Mouse (Mus musculus): Measurements from ENCODE around the gene Gm43552.
"Not testable (repeated sequence)": the region's sequence is repeated elsewhere in the genome, so short reads cannot be mapped to it uniquely, and the experiment has no call there.

Gm43552 gene

GRCm38 (mm10) chr5:65491767-65492715, 592 bp downstream of the Gm43552 start:
- DNase-seq (ENCODE audit: low spot score in 2 of 2): peak; percentile 78 to 83

- DNase-seq (ENCODE audit: low spot score in 2 of 2): peak in 1 of 2 experiments; percentile 30
These were observed 2.8 kb downstream of the Gm43552 start for GRCm38 (mm10) chr5:65489830-65490229.

GRCm38 (mm10) chr5:65488725-65489124, 3.9 kb downstream of the Gm43552 start:
- DNase-seq (ENCODE audit: low spot score in 2 of 2): peak; percentile 22 to 40

- peak; percentile 55 to 60 for DNase-seq (ENCODE audit: low spot score in 2 of 2)
These were observed 5.3 kb downstream of the Gm43552 start for GRCm38 (mm10) chr5:65487381-65487780.

GRCm38 (mm10) chr5:65486514-65486913, 6.1 kb downstream of the Gm43552 start:
- peak; percentile 31 to 50 for DNase-seq (ENCODE audit: low spot score in 2 of 2)

GRCm38 (mm10) chr5:65482996-65483395, 9.6 kb downstream of the Gm43552 start:
- no peak for DNase-seq (ENCODE audit: low spot score in 2 of 2)

- peak; percentile 27 to 48 for DNase-seq (ENCODE audit: low spot score in 2 of 2)
These were observed 12.1 kb downstream of the Gm43552 start for GRCm38 (mm10) chr5:65480511-65480910.

GRCm38 (mm10) chr5:65479681-65480445, 12.8 kb downstream of the Gm43552 start:
- no peak for DNase-seq (ENCODE audit: low spot score in 2 of 2)

- DNase-seq (ENCODE audit: low spot score in 2 of 2): peak; percentile 50 to 55
These were observed 14.4 kb downstream of the Gm43552 start for GRCm38 (mm10) chr5:65478224-65478623.

GRCm38 (mm10) chr5:65476739-65477138, 15.9 kb downstream of the Gm43552 start:
- not testable (repeated sequence) for DNase-seq (ENCODE audit: low spot score in 2 of 2)

- peak; percentile 46 to 65 for DNase-seq (ENCODE audit: low spot score in 2 of 2)
These were observed 16.8 kb downstream of the Gm43552 start for GRCm38 (mm10) chr5:65475806-65476205.

GRCm38 (mm10) chr5:65469766-65470165, 22.9 kb downstream of the Gm43552 start:
- no peak for DNase-seq (ENCODE audit: low spot score in 2 of 2)

- DNase-seq (ENCODE audit: low spot score in 2 of 2): no peak
These were observed 25.7 kb downstream of the Gm43552 start for GRCm38 (mm10) chr5:65466911-65467310.

- no peak for DNase-seq (ENCODE audit: low spot score in 2 of 2)
These were observed 32.3 kb downstream of the Gm43552 start for GRCm38 (mm10) chr5:65460361-65460760.

GRCm38 (mm10) chr5:65459454-65459853, 33.2 kb downstream of the Gm43552 start:
- DNase-seq (ENCODE audit: low spot score in 2 of 2): no peak

GRCm38 (mm10) chr5:65457846-65458245, 34.8 kb downstream of the Gm43552 start:
- DNase-seq (ENCODE audit: low spot score in 2 of 2): no peak

- no peak for DNase-seq (ENCODE audit: low spot score in 2 of 2)
These were observed 35.4 kb downstream of the Gm43552 start for GRCm38 (mm10) chr5:65457086-65457827.

- no peak for DNase-seq (ENCODE audit: low spot score in 2 of 2)
These were observed 37.9 kb downstream of the Gm43552 start for GRCm38 (mm10) chr5:65454771-65455170.

GRCm38 (mm10) chr5:65448941-65449340, 43.7 kb downstream of the Gm43552 start:
- no peak for DNase-seq (ENCODE audit: low spot score in 2 of 2)

GRCm38 (mm10) chr5:65447826-65448225, 44.8 kb downstream of the Gm43552 start:
- no peak for DNase-seq (ENCODE audit: low spot score in 2 of 2)

- no peak for DNase-seq (ENCODE audit: low spot score in 2 of 2)
These were observed 45.9 kb downstream of the Gm43552 start for GRCm38 (mm10) chr5:65446756-65447155.

- DNase-seq (ENCODE audit: low spot score in 2 of 2): no peak
These were observed 47.7 kb downstream of the Gm43552 start for GRCm38 (mm10) chr5:65444981-65445380.

Measured in spleen, postnatal 36 days (tissue).